Mouse (Mus musculus) lung, postnatal 36 days (tissue): ENCODE data around the gene Adarb1.
"Not testable (repeated sequence)": the region's sequence is repeated elsewhere in the genome, so short reads cannot be mapped to it uniquely, and the experiment has no call there.

ENCODE experiments used
- DNase-seq: peaks from one replicate; pipeline ENCODE4 v3.0.0; 2022; ENCODE audit warnings: mixed read lengths

Gene Adarb1

DNA sequence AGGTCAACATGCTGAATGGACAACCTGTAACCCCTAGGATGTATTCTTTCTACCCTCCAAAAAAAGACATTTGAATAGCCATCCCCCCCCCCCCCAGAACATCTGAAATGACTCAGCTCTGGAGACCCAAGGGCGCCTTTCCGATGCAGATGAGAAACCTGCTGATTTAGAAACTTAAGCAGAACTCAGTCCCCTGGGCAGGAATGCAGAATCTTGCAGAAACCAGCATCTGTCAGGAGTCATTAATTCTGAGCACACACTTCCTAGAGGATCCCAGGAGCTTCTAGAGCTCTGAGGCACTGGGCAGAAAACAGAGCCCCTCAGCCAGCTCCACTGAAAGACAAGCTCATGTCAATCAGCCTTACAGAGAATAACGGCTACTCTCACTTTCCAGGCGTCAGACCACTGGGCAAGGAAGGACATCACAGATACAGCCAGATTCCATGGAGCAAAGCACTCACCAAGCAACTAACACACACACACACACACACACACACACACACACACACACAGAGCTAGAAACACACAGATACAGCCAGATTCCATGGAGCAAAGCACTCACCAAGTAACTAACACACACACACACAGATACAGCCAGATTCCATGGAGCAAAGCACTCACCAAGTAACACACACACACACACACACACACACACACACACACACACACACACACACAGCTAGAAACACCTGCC is 113.1 kb downstream of the Adarb1 start:
- DNase-seq = no peak

DNA sequence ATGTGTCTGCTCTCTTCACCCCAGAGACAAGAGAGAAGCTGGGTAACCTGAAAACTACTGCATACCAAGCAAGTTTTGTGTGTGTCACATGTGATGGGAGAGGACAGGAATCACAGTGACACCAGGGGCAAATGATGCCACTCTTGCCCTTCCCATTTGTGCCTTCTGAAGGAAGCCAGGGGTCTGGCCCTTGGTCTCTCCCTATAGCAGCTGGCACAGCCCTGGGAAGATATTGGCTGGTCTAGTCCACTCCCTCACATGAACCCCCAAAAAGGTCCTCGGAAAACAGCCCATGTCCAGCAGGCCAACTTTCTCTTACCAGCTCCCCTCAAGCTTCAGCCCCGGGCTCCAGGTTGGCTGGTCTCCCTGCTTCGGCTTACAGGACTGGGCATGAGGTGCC is 113.7 kb downstream of the Adarb1 start:
- DNase-seq = no peak

DNA sequence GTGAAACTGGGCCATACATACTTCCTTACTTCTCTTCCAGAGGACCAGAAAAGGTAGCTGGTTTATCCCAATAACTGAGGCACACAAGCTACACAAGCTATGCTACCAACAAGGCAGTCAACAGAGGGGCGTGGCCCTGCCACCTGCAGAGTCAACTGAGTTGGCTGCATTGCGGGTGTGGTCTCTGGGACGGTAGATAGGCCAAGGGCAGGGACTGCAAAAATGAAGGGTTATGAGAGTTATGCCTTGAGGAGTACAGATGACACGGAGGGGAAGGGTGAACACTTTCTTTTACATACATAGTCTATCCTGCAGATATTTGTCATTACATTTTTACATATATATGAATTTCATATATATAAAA is 117.2 kb downstream of the Adarb1 start:
- DNase-seq = no peak

DNA sequence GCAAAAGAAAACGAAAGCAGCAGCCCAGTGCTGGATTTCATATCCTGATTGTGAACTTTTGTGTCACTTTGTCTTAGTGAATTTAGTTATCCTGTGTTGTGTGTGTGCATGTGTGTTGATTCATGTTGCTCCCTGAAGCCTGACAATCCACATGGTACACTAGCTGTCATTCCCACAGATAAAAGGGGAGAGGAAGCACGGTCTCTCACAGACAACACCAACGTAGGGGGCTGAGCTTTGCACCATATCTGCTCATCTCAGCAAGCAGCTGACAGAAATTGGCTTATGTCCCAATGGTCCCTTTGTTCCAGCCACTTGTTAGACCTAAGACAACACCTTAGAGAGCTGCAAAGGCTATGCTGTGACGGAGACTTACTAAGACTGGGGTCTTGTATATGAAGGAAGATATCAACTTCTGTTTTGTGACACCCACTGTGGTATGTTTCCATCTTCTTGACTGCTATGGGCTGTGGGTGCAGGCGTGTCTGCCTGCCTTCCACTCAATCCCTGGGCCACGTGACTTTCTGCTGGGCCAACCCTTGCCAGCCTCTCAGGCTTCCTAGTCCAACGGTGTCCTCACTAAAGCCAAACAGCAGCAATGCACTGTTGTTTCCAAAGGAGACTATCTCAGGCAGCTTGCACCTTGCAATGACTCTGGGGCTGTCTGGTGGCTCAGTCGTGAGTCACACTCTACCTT is 117.7 kb downstream of the Adarb1 start:
- DNase-seq = no peak

DNA sequence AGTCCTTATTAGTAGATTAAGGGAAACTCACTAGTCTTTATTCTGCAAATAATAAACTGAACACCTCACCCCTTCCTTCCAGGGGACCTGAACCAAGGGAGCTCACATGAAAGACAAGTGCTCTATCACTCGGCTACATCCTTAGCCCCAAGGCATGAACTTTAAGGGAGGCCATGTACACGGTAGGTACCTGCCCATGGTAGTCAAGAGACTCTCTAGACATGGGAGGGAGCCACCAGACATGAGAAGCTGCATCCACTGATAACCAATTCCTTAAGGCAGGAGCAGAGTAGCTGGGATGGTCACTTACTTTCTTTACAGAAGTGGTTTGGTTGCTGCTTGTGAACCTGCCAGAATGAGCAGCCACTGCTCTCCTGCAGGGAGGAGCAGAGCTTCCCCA is 118.9 kb downstream of the Adarb1 start:
- DNase-seq = no peak

DNA sequence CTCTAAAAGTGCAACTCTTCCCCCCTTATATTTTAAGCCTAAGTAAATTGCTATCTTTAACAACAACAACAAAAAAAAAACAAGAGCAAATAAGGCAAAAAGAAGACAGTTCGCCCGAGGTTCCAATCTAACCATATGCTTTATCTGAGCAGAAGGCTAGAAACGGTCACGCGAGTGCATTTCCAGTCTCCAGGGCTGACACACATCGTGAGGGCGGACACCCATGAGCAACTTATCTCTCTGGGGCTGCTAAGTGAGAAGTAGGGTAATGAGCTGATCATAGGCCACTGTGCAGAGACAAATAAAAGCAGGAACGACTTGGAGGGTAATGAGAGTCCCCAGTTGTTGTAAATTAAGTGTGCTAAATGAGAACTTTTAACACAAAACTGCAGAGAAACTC is 119.4 kb downstream of the Adarb1 start:
- DNase-seq = no peak

DNA sequence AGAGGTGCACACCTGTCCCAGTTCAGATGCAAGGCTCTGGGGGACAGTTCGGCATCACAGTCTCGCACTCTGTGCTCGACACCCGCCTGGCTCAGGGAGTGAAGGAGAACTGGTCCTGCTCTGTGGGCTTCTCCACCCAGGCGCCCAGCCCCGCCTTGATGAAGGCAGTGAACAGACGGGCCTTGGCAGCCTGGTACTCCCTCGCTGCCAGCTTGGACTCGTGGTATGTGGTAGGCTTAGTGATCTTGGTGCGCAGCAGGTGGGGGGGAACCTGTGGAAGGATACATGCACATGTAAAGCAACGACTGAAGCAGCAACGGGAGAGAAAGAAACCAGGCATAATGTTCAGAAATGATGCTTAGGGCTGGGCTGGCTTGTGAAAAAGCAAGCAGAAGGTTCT is 123.4 kb downstream of the Adarb1 start:
- no peak for DNase-seq

DNA sequence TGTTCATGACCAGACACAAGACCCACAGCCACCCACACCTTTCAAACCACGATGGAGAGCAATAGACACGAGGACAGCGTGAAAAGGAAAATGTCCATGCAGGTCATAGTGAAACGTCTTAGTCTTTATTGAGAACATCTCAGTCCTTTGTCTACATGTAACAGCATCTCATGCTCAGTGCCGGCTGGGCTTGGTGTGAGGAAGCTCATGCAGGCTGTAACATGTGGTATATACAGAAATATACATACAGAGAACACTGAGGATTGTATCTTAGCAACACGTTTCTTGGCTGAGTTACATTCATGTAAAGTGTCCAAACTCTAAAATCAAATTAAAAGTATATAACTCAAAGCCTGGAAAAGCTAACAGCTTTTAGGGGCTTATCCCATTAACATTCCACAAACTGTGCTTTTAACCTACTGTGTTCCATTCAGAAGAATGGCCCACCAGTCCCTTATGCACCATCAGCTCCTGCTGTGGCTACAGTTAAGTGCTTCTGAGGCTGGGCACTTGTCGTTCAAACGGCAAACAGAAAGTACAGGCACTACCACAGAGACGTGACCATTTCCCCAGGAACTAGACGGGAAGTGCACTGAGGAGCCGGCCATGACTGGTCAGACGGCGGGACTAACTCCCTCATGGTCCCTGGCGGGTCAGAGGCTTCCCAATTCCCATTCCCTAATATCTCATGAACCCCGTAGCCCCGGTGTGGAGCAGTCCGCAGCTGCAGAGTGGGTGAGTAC is 127.3 kb downstream of the Adarb1 start:
- DNase-seq = no peak

DNA sequence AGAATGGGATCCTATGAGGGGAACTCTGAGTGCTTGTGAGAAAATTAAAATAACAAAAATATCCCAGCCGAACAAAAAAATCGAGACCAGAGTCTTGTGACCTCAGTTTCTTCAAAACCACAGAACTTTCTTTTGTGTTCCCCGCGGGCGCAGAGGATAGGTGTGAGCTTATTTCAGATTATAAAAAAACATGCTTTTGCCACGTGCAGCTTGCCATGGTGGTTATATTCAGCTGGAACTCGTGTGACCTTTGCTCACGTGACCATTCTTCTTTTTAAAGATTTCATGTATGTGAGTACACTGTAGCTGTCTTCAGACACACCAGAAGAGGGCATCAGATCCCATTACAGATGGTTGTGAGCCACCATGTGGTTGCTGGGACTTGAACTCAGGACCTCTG is 128.5 kb downstream of the Adarb1 start:
- DNase-seq = no peak

DNA sequence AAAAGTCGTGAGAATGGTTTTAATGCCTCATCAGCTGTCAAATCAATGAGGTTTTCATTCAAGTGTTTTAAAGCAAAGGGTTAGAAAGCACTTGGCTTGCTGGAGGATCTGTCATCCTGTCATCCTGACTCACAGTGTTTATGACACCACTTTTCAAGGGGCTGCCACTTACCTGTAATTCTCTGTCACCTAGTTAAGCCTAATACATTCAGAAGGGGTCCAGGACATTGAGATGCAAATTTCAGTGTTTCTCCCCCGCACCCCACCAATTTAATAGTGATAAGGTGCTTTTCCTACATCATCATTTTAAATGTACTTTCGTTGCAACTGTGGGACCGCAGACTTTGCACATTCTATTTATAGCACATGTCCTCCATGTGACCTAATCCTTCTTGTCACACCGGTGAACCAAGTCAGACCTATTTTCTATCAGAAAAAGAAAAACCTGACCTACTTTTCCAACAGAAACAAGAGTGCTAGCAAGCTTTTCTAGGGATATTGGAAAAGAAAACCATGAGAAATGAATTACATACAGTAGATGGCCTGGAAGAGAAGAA is 129.4 kb downstream of the Adarb1 start:
- no peak for DNase-seq

DNA sequence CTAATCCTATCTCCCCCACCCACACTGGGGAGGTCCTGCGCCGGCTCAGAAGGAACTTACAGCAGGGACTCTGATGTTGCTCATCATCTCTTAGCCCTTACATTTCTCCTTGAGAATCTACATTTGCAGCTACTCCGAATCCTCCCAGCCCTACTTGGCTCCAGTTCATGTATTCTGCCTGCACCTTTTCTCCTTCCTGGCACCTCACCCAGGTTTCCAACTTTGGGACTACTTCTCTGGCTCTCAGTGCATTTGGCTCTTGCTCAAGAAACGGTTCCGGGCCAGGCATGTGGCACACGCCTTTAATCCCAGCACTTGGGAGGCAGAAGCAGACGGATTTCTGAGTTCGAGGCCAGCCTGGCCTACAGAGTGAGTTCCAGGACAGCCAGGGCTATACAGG is 130.4 kb downstream of the Adarb1 start:
- no peak for DNase-seq

DNA sequence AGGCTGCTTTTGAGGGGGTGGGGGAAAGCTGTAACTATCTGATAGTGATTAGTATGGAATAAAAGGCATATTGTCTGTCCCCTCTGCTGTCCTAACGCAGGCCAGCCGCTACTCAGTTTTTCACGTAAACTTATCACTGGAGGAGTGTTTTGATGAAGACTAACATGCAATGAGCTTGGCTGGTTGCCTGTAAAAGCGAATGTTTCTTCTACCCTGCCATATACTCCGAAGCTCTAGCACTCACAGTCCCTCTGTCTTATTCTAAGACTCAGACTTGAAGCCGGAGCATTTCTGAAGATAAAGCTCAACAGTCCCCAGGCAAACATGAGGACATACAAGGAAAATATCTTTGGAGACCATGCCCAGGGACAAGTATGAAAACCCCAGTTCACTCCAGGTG is 133.2 kb downstream of the Adarb1 start:
- DNase-seq = no peak

DNA sequence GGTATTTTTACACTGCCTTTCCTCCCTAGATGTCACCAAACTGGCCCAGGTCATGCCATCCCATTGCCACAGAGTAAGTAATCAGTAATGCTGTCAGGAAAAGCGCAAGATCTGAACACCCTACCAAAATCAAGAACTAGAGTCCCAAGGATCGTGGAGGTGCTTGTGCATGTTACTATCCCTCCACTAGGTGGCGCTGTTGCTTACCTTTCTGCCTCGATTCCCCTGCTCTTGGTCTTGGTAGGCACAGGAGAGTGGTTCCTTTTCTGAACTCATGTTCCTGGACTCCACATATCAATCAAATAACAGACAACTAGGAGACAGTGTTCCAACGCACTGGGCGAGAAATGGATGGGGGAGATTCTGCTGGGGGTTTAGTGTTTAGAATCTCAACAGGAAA is 135.2 kb downstream of the Adarb1 start:
- peak; percentile 84 for DNase-seq

DNA sequence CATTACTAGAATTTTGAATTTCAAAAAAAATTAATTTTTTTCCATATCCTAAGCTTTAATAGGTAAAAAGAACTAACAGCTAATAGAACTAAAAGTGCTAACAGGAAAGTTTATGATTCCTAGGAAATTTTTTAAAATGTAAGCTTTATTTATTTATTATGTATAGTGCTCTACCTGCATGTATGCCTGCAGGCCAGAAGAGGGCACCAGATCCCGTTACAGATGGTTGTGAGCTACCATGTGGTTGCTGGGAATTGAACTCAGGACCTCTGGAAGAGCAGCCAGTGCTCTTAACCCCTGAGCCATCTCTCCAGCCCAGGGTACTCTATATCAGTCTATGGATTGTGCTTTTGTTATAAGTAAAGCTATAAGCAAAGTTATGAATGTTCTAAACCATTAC is 136.0 kb downstream of the Adarb1 start:
- not testable (repeated sequence) for DNase-seq

DNA sequence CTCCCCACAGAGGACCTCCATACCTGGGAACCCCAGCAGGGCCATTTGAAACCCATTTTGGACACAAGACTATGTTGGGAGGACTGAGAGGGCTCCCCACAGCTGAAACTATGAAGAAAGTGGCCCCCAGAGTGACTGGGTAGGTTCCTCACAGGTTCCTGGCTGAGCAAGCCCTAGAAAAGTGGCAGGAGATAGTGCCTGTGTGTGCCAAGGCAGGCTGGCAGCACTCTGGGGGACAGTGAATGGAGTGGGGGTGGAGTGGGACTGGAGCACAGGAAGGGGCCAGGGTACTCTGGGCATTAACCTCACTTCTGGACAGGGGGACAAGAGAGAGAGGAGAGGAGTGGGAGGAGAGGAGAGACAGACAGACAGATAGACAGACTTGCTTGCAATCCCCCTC is 144.3 kb downstream of the Adarb1 start:
- no peak for DNase-seq

DNA sequence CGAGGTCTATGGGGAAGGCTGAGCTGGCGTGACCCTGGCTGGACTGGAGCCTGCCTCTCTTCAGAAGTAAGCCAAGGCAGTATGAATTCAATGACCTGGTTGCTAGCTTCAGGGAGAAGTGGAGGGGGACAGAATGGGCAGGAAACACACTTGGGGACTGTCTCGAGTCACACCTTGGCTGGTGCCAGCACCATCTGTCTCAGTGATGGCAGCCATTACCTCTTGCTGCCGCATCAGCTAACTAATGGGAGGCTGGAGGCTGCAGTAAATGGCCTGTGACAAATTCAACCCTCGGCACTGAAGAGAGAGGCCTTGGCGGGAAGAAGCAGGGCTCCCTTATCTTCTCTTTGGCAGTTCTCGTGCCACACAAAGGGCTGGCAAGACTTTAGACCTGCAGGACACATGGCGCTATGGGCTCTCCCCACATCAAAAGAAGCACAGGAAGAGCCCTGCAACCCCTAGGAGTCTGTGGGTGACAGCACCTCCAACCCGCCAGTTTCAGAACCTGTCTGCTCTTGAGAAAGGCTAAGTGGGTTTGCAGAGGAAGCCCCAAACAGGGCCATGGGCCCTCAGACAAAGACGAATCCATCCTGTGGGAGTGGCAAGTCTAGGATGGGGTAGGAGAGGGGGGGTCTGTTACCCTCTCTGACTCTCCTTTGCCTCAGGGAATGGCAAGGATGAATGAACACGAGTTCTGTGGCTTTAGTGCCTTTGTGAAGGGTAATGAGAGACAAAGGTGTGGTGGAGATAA is 144.9 kb downstream of the Adarb1 start:
- DNase-seq = no peak

DNA sequence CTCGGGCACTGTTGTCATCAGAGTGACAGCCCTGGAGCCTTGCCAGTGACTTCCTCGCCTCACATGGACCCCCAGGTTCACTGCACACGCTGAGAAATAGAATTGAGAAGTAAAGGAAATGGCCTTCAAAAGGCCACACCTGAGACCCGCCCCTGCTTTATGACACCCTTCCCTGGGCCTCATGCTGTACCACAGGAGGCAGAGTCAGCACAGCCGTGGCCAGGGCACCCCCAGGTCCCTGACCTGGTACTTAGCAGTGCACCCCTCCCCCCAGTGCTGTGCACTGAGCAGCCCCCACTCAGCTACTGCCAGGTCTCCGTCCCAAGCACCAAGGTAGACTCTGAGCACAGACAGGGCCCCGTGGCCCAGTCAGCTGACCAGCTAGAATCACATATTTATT is 148.9 kb downstream of the Adarb1 start:
- no peak for DNase-seq

DNA sequence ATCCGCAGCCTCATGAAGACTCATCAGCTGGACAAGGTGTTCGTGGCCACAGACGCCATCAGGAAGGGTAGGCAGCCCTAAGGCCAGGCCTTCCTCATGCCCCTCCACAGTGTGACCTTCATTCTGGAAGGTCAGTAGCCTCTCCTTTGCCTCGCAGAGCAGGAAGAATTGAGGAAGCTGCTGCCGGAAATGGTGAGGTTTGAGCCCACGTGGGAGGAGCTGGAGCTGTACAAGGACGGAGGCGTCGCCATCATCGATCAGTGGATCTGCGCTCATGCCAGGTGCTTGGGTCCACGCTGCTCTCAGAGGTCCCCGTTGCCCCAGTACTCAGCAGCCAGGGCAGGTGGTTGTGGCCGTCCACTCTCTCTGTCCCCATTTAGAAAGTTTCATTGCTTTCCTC is 151.0 kb downstream of the Adarb1 start:
- DNase-seq = no peak

DNA sequence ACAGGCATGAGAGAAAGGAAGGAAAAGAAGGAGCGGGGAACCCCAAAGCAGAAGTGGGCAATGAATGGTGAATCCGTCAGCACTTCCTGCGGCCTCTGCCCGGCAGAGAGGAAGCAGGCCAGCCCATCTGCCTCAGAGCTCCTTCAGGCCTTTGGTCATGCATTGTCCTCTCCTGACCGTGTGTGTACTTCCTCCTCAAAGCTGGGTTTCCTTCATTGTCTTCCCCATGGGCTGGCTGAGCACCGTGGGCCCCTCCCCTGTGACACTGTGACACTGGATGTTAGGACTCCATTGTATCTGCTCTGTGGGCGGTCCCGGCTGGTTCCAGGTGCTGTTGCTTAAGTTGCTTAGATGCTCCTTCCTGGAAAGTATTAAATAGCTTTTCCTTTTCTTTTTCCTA is 151.8 kb downstream of the Adarb1 start:
- DNase-seq = peak; percentile 58

DNA sequence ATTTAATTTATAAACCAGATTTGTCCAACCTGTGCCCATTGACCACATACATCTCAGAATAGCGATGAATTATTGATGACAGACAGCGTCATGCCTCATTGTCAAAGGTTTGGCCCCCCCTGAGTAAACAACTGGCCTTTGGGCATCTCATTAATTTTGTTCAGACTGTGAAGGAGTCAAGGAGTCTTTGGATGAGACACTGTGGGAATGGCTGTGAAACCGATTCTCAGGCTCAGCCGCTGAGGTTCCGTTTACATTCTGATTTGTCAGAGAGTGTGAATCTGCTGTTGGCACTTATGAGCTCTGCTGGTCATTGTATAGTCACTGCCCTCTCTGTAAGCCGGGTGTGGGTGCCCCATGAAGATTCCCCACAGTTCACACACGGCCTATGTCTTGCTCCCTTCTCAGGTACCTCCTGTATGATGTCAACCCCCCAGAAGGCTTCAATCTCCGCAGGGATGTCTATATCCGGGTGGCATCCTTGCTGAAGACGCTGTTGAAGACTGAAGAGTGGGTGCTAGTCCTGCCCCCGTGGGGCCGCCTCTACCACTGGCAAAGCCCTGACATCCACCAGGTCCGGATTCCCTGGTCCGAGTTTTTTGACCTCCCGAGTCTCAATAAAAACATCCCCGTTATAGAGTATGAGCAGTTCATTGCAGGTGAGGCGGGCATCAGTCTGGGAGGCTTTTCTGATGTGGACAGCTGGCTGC is 157.7 kb downstream of the Adarb1 start:
- no peak for DNase-seq

DNA sequence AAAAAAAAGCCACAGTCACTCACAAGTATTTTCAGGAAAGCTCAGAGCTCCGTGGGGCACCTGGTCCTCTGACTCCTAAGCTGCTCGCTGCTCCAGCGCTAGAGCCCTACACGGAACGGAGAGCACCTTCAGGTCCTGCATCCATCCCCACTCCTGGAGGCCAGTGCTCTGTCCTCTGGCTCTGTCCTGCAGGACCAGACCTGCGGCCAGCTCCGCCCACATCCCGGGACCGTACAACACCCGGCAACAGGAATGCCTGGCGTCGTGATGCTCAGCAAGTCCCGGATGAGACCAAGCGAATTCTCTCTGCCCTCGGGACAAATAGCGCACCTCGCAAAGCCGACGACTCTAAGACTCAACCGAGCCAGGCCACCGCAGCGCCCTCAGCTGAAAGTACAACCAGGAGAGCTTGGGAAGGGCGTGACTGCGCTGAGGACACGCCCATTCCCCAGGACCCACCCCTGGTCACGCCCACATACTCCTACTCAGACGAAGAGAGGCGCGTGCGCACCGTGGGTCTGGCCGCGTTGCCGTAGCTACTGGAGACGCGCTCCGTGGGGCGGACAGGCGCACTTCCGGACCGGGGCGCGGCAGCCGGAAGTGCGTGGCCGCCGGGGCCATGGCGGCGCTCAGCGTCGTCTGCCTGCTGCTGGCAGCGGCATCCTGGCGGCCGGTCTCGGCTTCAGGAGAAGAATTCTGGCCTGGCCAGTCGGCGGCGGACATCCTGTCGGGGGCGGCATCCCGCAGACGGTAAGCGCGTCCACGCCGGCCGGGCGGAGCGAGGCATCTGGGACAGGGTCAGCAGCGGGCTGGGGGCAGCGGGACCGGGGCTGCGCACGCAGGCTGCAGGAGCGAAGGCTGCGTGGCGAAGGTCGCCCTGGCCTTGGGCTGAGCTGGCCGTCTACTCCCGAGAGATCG is 159.1 kb downstream of the Adarb1 start, which contains the start of gene Pofut2:
Gene Pofut2, plus strand, starts transcription at position 515 of the 918 bp plus-strand sequence.
- DNase-seq = peak; percentile 97
